Mouse (Mus musculus): ENCODE measurements around the gene Lhx5. TPM values are rescaled to one million over a fixed set of nuclear protein-coding genes. Genes with fewer than 3 reads are reported as not detected.

Lhx5 gene
- polyA plus RNA-seq, 1 experiment from 2014 or later, result not detected

DNA sequence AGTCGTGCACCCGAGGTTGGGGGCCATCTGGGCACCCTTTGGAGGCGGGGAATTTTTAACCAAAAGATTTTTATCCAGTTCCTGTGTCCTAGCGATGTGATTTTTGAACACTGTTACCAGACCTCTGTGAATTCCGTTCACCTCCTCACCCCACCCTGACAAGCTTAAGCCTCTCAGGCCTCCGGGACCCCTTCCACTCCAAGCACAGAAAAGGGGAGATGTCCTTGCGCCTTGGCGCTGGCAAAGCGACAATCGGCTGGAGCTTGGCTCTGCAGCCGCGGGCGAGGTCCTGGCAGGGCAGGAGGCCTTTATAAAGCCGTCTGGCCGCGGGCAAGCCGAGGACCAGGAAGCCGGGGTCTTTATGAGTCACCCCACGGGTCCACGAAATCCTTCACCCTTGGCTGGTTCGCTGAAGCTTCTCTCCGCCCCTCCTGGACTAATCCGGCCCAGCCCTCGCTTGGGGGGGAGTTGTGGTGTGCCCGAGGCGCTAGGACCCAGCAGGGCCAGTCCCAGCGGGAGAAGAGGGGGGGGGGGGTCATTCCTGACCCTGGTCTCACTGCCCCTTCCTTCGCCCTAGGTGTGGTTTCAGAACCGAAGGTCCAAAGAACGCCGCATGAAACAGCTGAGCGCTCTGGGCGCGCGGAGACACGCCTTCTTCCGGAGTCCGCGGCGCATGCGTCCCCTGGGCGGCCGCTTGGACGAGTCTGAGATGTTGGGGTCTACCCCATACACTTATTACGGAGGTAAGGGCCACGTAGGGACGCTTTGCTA lies 4.4 kb downstream of the Lhx5 start:
- no peaks in the 10 kb centered on the region for H3K9me3 ChIP-seq (ENCODE audit: low read length)
- H3K4me1 ChIP-seq (ENCODE audit: insufficient read depth), result peaks cover 4% of the 10 kb centered on the region; the same call in 1 of the 2 replicates
- peak overlapping the region; percentile 26 for H3K4me3 ChIP-seq (ENCODE audit: low read depth, low read length)
- DNase-seq, result no peak
- H3K4me2 ChIP-seq (ENCODE audit: low read depth, low read length), result peak overlapping the region; percentile 48; the same call in 1 of the 2 replicates
- no peak for TF ChIP-seq EP300 (IDR thresholded peaks at IDR 0.05; ENCODE audit: low read depth)
- TF ChIP-seq CTCF (IDR thresholded peaks at IDR 0.05; ENCODE audit: low read depth), result no peak
- no peaks in the 10 kb centered on the region for H3K36me3 ChIP-seq (replicated peaks; ENCODE audit: insufficient read depth, low read length)
- WGBS (ENCODE audit: insufficient replicate concordance), result under 1% methylated on average over 47 of the region's 47 CpGs
- H3K27me3 ChIP-seq (ENCODE audit: insufficient read depth, low read length), result peaks cover 100% of the 10 kb centered on the region
- no peak for ATAC-seq
- no peak overlapping the region for H3K27ac ChIP-seq (ENCODE audit: low read depth)
- H3K9ac ChIP-seq (replicated peaks), result no peak overlapping the region

DNA sequence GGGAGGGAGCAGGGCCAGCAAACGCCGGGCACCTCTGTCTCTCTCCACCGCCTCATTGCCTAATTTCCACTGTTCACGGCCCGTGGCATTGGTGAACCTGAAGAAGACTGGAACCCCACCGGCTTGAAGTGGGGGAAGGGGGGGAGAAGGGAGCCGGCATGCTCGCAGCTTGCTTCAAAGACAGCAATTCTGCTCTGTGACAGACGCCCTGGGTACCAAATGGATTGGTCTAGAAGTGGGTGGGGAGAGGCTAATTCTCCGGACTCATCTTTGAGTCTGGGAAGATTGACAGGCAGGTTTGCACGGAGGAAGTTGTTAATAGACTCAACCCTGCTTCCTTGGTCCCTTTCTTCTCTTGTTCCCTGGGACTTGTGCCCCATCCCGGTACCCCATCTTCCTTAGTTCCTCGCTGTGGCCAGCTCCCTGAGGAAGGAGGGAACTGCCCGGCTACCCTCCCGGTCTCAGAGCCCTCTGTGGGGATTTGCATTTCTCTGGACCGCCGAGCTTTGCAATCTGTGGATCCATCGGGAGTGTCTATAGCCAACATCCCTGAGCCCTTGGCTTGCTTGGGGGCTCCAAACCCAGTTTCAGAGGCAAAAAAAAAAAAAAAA lies 5.5 kb downstream of the Lhx5 start:
- Histone ChIP-seq H3K4me1 (ENCODE audit: insufficient read depth) (peaks cover 4% of the 10 kb centered on the region; the same call in 1 of the 2 replicates), H3K4me3 (ENCODE audit: low read depth, low read length) (no peak overlapping the region), H3K9me3 (ENCODE audit: low read length) (no peaks in the 10 kb centered on the region), H3K9ac (replicated peaks) (no peak overlapping the region), H3K36me3 (replicated peaks; ENCODE audit: insufficient read depth, low read length) (no peaks in the 10 kb centered on the region), H3K4me2 (ENCODE audit: low read depth, low read length) (no peak overlapping the region), H3K27ac (ENCODE audit: low read depth) (no peak overlapping the region), H3K27me3 (ENCODE audit: insufficient read depth, low read length) (peaks cover 93% of the 10 kb centered on the region)
- ATAC-seq (no peak), DNase-seq (no peak)
- WGBS (ENCODE audit: insufficient replicate concordance), result 1% methylated on average over 18 of the region's 18 CpGs
- TF ChIP-seq CTCF (IDR thresholded peaks at IDR 0.05; ENCODE audit: low read depth), result no peak
- no peak for TF ChIP-seq EP300 (IDR thresholded peaks at IDR 0.05; ENCODE audit: low read depth)

DNA sequence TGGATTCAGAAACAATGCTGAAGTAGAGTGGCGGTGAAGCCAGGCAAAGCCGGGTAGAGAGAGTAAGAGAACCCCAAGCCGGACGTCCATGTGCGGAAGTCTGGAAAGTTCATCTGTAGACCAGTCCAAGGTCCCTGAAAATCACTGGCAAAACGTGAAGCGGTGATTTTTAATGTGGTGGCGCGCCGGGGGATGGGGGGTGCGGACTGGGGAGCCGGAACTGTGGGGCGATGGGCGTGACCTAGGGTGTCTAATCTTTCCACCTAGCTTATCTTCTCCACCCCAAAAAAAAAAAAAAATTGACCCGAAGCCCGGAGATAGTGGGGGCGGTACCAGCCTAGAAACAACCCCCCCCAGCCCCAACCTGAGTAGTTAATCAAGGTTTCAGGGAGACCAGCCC lies 6.0 kb downstream of the Lhx5 start:
- Histone ChIP-seq H3K36me3 (replicated peaks; ENCODE audit: insufficient read depth, low read length) (no peaks in the 10 kb centered on the region), H3K27ac (ENCODE audit: low read depth) (no peak overlapping the region), H3K4me3 (ENCODE audit: low read depth, low read length) (no peak overlapping the region), H3K9me3 (ENCODE audit: low read length) (no peaks in the 10 kb centered on the region), H3K27me3 (ENCODE audit: insufficient read depth, low read length) (peaks cover 89% of the 10 kb centered on the region), H3K9ac (replicated peaks) (no peak overlapping the region), H3K4me2 (ENCODE audit: low read depth, low read length) (no peak overlapping the region), H3K4me1 (ENCODE audit: insufficient read depth) (peaks cover 4% of the 10 kb centered on the region; the same call in 1 of the 2 replicates)
- TF ChIP-seq CTCF (IDR thresholded peaks at IDR 0.05; ENCODE audit: low read depth) (no peak), EP300 (IDR thresholded peaks at IDR 0.05; ENCODE audit: low read depth) (no peak)
- WGBS (ENCODE audit: insufficient replicate concordance), result 4% methylated on average over 17 of the region's 17 CpGs
- DNase-seq (no peak), ATAC-seq (no peak)

DNA sequence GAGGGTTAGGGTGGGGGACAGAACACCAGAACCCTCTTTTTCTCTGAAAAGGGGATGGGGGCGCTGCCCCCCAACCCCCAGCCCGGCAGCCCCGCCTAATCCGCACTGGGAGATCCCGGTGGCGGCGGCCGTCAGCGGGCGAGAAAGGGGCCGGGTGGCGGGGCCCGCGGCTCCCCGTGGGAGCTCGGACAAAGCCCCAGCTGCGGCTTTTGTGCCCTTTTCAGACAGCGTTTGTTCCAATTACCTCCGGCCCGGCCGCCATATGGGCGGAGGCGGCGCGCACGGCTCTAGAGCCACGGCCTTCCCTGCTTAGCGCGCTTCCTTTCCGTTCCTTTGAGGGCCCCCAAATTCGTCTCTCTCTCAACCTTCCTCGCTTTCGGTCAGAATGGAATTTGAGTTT lies 6.5 kb downstream of the Lhx5 start:
- no peak for TF ChIP-seq EP300 (IDR thresholded peaks at IDR 0.05; ENCODE audit: low read depth)
- no peak for TF ChIP-seq CTCF (IDR thresholded peaks at IDR 0.05; ENCODE audit: low read depth)

GRCm38 (mm10) chr5:120438469-120438868 lies 7.0 kb downstream of the Lhx5 start:
- ATAC-seq (no peak), DNase-seq (no peak)
- no peak overlapping the region for H3K4me2 ChIP-seq (ENCODE audit: low read depth, low read length)
- no peak overlapping the region for H3K4me3 ChIP-seq (ENCODE audit: low read depth, low read length)
- peaks cover 79% of the 10 kb centered on the region for H3K27me3 ChIP-seq (ENCODE audit: insufficient read depth, low read length)
- TF ChIP-seq EP300 (IDR thresholded peaks at IDR 0.05; ENCODE audit: low read depth) (no peak), CTCF (IDR thresholded peaks at IDR 0.05; ENCODE audit: low read depth) (no peak)
- peaks cover 4% of the 10 kb centered on the region; the same call in 1 of the 2 replicates for H3K4me1 ChIP-seq (ENCODE audit: insufficient read depth)
- H3K9ac ChIP-seq (replicated peaks), result no peak overlapping the region
- no peaks in the 10 kb centered on the region for H3K36me3 ChIP-seq (replicated peaks; ENCODE audit: insufficient read depth, low read length)
- WGBS (ENCODE audit: insufficient replicate concordance), result 3% methylated on average over 13 of the region's 13 CpGs
- H3K9me3 ChIP-seq (ENCODE audit: low read length), result no peaks in the 10 kb centered on the region
- H3K27ac ChIP-seq (ENCODE audit: low read depth), result no peak overlapping the region

More for the DNA sequence above, 6.5 kb downstream of the Lhx5 start:
- no peak overlapping the region for H3K27ac ChIP-seq (ENCODE audit: low read depth)
- no peak for DNase-seq
- 2% methylated on average over 33 of the region's 33 CpGs for WGBS (ENCODE audit: insufficient replicate concordance)
- ATAC-seq, result no peak
- H3K9me3 ChIP-seq (ENCODE audit: low read length), result no peaks in the 10 kb centered on the region
- H3K4me1 ChIP-seq (ENCODE audit: insufficient read depth), result peaks cover 4% of the 10 kb centered on the region; the same call in 1 of the 2 replicates
- H3K4me2 ChIP-seq (ENCODE audit: low read depth, low read length), result no peak overlapping the region
- H3K27me3 ChIP-seq (ENCODE audit: insufficient read depth, low read length), result peaks cover 84% of the 10 kb centered on the region
- no peak overlapping the region for H3K9ac ChIP-seq (replicated peaks)
- H3K36me3 ChIP-seq (replicated peaks; ENCODE audit: insufficient read depth, low read length), result no peaks in the 10 kb centered on the region
- H3K4me3 ChIP-seq (ENCODE audit: low read depth, low read length), result no peak overlapping the region

DNA sequence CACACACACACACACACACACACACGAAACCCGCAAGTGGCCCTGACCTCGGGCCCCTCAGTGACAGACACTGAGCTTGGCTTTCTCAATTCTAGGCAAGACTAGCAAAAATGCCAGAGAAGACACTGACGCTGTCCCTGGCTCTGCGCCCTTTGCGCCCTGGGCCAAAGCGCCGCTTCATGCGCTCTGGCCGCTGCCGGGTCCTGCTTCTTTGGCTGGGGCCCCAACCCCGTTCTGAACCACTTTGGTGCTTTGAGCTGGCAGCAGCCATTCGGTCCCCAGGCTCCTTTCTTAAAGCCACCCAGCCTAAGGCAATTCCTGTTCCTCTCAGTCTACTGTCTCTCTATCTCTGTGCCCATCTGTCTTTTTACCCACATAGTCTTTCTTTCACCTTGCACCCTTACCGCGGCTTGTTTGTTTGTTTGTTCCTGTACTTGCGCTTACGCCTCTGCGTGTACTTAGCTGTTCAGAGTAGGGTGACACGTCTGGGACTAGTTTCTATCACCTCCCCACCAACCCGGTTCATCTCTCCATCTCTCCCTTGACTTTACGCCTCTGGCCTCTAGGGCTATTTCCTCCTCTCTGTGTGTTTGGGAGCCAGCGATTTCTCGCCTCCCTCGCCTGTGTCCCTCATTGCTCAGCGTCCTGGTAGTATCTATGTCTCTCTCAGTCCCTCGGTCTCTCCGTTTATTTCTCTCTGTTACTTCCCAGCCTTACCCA lies 7.7 kb downstream of the Lhx5 start:
- DNase-seq, result no peak
- Histone ChIP-seq H3K4me3 (ENCODE audit: low read depth, low read length) (no peak overlapping the region), H3K27me3 (ENCODE audit: insufficient read depth, low read length) (peaks cover 73% of the 10 kb centered on the region), H3K36me3 (replicated peaks; ENCODE audit: insufficient read depth, low read length) (no peaks in the 10 kb centered on the region), H3K27ac (ENCODE audit: low read depth) (no peak overlapping the region), H3K4me2 (ENCODE audit: low read depth, low read length) (no peak overlapping the region), H3K9ac (replicated peaks) (no peak overlapping the region), H3K9me3 (ENCODE audit: low read length) (no peaks in the 10 kb centered on the region), H3K4me1 (ENCODE audit: insufficient read depth) (peaks cover 4% of the 10 kb centered on the region; the same call in 1 of the 2 replicates)
- WGBS (ENCODE audit: insufficient replicate concordance), result 3% methylated on average over 27 of the region's 27 CpGs
- no peak for TF ChIP-seq EP300 (IDR thresholded peaks at IDR 0.05; ENCODE audit: low read depth)
- TF ChIP-seq CTCF (IDR thresholded peaks at IDR 0.05; ENCODE audit: low read depth), result no peak
- ATAC-seq, result no peak

Measured in liver, postnatal 0 days (tissue).